Mouse (Mus musculus) heart, postnatal 0 days (tissue): ENCODE data around the gene Chrne. TPM values are rescaled to one million over a fixed set of nuclear protein-coding genes. Genes with fewer than 3 reads are reported as not detected.
A peak's percentile ranks its signal among the peaks of the same experiment; 100 is the strongest.

Experiments used
- ATAC-seq: fragments of 200-750 bp; cut with Nextera tagmentation; 2 replicates; pipeline ENCODE4 v1.8.0; 2017; ENCODE audit warnings: low read depth, moderate number of reproducible peaks, moderate library complexity; ENCODE audit not compliant: insufficient read depth
- DNase-seq: peaks from one replicate; pipeline ENCODE4 v3.0.0-alpha.2; 2016; ENCODE audit warnings: low spot score
- H3K27ac ChIP-seq: fragments of 300-500 bp; sonication (generic); 2 replicates; pipeline ENCODE4 v1.5.1; 2014; ENCODE audit warnings: low read depth, mild to moderate bottlenecking
- H3K27me3 ChIP-seq: fragments of 300-500 bp; sonication (generic); 2 replicates; pipeline ENCODE4 v1.6.1; 2014; ENCODE audit warnings: low read length, mixed read lengths; ENCODE audit not compliant: control insufficient read depth, insufficient read depth
- H3K36me3 ChIP-seq: fragments of 300-500 bp; sonication (generic); replicated peaks from 2 replicates; pipeline ENCODE4 v1.6.1; 2014; ENCODE audit warnings: low read length, mixed read lengths; ENCODE audit not compliant: control insufficient read depth, insufficient read depth
- H3K4me1 ChIP-seq: fragments of 300-500 bp; sonication (generic); 2 replicates; pipeline ENCODE4 v1.6.1; 2014; ENCODE audit warnings: antibody characterized with exemption; ENCODE audit not compliant: control insufficient read depth, insufficient read depth
- H3K4me2 ChIP-seq: fragments of 300-500 bp; sonication (generic); 2 replicates; pipeline ENCODE4 v1.6.1; 2014; ENCODE audit warnings: low read depth, mild to moderate bottlenecking, low read length, moderate library complexity
- H3K4me3 ChIP-seq: fragments of 300-500 bp; sonication (generic); 2 replicates; pipeline ENCODE4 v1.5.1; 2014; ENCODE audit warnings: low read depth, low read length
- H3K9ac ChIP-seq: fragments of 300-500 bp; sonication (generic); replicated peaks from 2 replicates; pipeline ENCODE4 v1.6.1; 2014; ENCODE audit warnings: low read depth, low read length, mixed read lengths
- H3K9me3 ChIP-seq: fragments of 300-500 bp; sonication (generic); replicated peaks from 2 replicates; pipeline ENCODE4 v1.6.1; 2016; ENCODE audit warnings: low read length; ENCODE audit not compliant: control insufficient read depth
- CTCF ChIP-seq: IDR thresholded peaks from 2 replicates; pipeline ENCODE4 v1.5.1; 2016; ENCODE audit warnings: antibody characterized with exemption, control low read depth, low read depth
- EP300 ChIP-seq: IDR thresholded peaks from 2 replicates; pipeline ENCODE4 v1.6.1; 2016; ENCODE audit warnings: antibody characterized with exemption, low read depth
- WGBS: fragments of 180-500 bp; shearing (Covaris S2); extraction: QIAGEN DNeasy Blood & Tissue Kit; methylation state at CpG from one replicate; pipeline ENCODE4 v1.1.7; 2014; 5-methylcytosine and 5-hydroxymethylcytosine counted together
- polyA plus RNA-seq: library from polyadenylated mRNA; unstranded; fragments of >200 nt; fragmentation: Nextera tagmentation; extraction: Ambion mirVana; gene quantifications from 2 replicates; pipeline ENCODE4 v1.2.1, GENCODE M21; 2015
- total RNA-seq: library from RNA; depleted of rRNA; stranded (reverse); fragments of >200 nt; gene quantifications from 2 replicates; pipeline ENCODE4 v1.2.3, GENCODE M21; 2014; ENCODE audit warnings: low replicate concordance

Gene Chrne
- total and polyA plus RNA-seq, 2 experiments from 2014 or later, result not detected

DNA sequence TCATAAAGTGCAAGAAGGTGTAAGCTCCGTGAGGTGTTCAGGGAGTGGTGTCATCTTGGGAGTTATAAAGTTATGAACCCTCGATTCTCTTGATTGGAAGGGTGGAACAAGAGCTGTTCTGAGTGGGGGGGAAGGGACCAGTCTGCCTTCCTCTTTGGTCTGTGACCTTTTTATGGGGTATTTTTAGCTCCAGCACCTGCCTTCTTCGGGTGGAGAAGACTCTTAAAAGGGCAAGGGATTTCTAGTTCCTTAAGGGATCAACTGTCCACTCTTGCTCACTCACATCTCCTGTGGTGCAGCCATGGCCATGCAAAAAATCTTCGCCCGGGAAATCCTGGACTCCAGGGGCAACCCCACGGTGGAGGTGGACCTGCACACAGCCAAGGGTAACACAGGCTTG is 38.6 kb upstream of the Chrne start:
- H3K4me2 ChIP-seq, result peak overlapping the region; percentile 75
- no peaks in the 10 kb centered on the region for H3K9me3 ChIP-seq
- H3K27ac ChIP-seq, result peak overlapping the region; percentile 100
- no peak for ATAC-seq
- H3K4me3 ChIP-seq, result peak overlapping the region; percentile 96
- DNase-seq, result no peak
- peaks cover 47% of the 10 kb centered on the region for H3K4me1 ChIP-seq
- H3K27me3 ChIP-seq, result no peaks in the 10 kb centered on the region
- peaks cover 35% of the 10 kb centered on the region for H3K36me3 ChIP-seq
- TF ChIP-seq EP300 (no peak), CTCF (no peak)
- peak overlapping the region; percentile 99 for H3K9ac ChIP-seq
- WGBS, result 32% methylated on average over 6 of the region's 6 CpGs

DNA sequence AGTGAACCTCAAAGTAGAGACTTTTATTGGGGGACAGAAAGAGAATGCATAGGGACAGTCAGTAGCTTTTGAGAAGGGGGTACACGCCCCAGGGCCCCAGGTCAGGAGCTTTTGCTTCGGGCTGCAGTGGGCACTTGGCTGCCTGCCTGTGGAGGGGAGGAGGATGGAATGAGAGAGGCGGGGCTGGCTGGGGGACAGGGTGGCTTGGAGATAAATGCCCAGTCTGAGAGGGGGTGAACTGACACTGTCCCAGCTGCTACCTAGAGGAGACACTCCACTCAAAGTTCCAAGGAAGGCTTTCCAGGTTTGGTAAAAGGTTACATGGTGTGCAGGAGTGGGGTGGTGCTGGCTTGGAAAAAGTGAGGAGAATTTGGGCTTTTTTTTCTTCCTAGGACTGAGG is 37.9 kb upstream of the Chrne start, which contains the start of gene Eno3:
TSS of gene Eno3 (plus strand) at position 239 of the 400 bp plus-strand sequence.
- H3K4me1 ChIP-seq, result peaks cover 47% of the 10 kb centered on the region
- H3K27ac ChIP-seq, result peak within 1 kb of the TSS; percentile 100
- H3K36me3 ChIP-seq, result peaks cover 35% of the 10 kb centered on the region
- peak; percentile 25 for ATAC-seq
- H3K27me3 ChIP-seq, result no peaks in the 10 kb centered on the region
- 19% methylated on average over 3 of the region's 3 CpGs for WGBS
- DNase-seq, result no peak
- H3K4me3 ChIP-seq, result peak within 1 kb of the TSS; percentile 96
- H3K9me3 ChIP-seq, result no peaks in the 10 kb centered on the region
- H3K9ac ChIP-seq, result peak within 1 kb of the TSS; percentile 99
- no peak; the same call in 1 of the 2 replicates for TF ChIP-seq EP300
- no peak for TF ChIP-seq CTCF
- peak within 1 kb of the TSS; percentile 75 for H3K4me2 ChIP-seq

DNA sequence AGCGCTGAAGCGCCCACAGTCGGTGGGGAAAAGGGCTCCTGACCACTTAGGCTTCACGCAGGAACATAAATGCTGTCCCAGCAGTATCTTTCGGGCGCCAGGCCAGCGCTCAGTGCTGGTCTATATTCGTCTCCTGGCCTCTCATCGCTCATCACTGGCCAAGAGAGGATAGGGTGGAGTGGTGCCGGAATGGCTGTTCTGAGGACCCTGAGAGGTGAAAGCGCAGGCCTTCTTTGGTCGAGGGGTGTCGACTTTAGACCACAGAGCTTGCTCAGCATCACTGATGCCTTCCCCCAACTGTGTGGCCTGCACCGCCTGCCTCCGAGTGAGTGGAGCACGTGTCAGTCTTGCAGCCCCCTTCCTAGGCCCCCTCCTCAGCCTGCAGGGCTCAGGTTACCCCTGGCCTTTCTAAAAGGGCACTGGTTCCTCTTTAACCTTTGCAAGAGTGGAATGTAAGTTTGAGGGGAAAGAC is 37.5 kb upstream of the Chrne start:
- peak overlapping the region; percentile 99; the same call in 1 of the 2 replicates for H3K9ac ChIP-seq

DNA sequence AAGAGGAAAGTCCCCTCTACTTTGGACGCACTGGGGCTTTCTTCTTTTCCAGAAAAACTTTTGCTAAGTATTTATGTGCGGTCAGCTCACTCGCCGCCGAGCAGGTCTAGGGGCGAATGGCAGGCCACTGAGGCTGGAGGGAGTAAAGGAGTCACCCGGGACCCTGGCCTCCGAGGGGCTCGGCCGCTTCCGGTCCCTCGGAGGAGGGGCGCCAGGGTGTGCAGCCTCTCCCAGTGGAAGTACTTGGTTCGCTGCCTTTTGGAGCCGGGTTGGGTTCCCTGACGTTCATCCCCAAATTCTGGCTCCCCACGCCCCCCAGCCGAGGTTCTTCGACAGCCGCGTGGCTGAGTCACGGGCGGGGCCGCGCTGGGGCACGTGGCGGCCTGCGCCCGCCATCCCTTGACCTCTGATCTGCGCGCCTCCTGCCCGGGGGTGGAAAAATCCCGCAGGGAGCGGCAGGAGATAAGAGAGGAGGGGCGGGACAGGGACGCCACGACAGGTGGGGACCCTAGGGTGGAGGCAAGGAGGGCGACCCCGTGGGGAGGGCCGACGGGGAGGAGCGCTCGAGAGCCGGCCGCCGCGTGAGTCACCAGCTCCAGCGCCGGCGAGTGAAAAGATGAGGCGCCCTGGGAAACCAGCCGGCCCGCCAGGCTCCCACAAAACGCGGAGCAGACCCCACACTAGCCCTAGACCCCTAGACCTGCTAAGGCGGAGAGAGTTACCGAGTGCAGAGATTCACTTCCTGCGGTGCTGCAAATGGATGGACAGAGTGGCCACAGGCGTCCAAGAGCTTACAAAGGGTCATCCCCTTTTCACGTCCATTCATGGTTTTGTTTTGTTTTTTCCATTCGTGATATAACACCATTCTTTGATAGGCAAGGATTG is 36.8 kb upstream of the Chrne start:
- H3K4me1 ChIP-seq, result peaks cover 41% of the 10 kb centered on the region
- no peaks in the 10 kb centered on the region for H3K27me3 ChIP-seq
- peak overlapping the region; percentile 75 for H3K4me2 ChIP-seq
- TF ChIP-seq EP300 (peak; percentile 39; the same call in 1 of the 2 replicates), CTCF (no peak)
- WGBS, result under 1% methylated on average over 61 of the region's 61 CpGs
- DNase-seq (no peak), ATAC-seq (no peak)
- H3K9me3 ChIP-seq, result no peaks in the 10 kb centered on the region
- peak overlapping the region; percentile 96 for H3K4me3 ChIP-seq
- peaks cover 36% of the 10 kb centered on the region for H3K36me3 ChIP-seq
- peak overlapping the region; percentile 99 for H3K9ac ChIP-seq
- peak overlapping the region; percentile 100 for H3K27ac ChIP-seq

More for the DNA sequence above, 37.5 kb upstream of the Chrne start:
- Histone ChIP-seq H3K4me1 (peaks cover 47% of the 10 kb centered on the region), H3K27me3 (no peaks in the 10 kb centered on the region), H3K36me3 (peaks cover 35% of the 10 kb centered on the region), H3K4me2 (peak overlapping the region; percentile 75), H3K4me3 (peak overlapping the region; percentile 96), H3K27ac (peak overlapping the region; percentile 100), H3K9me3 (no peaks in the 10 kb centered on the region)
- peak; percentile 83 for DNase-seq
- WGBS, result 8% methylated on average over 16 of the region's 16 CpGs
- peak; percentile 70 for ATAC-seq
- 0 out of 2 replicates have a peak, but pooled peaks have one; percentile 57 for TF ChIP-seq EP300
- peak; percentile 1; the same call in 1 of the 2 replicates for TF ChIP-seq CTCF

DNA sequence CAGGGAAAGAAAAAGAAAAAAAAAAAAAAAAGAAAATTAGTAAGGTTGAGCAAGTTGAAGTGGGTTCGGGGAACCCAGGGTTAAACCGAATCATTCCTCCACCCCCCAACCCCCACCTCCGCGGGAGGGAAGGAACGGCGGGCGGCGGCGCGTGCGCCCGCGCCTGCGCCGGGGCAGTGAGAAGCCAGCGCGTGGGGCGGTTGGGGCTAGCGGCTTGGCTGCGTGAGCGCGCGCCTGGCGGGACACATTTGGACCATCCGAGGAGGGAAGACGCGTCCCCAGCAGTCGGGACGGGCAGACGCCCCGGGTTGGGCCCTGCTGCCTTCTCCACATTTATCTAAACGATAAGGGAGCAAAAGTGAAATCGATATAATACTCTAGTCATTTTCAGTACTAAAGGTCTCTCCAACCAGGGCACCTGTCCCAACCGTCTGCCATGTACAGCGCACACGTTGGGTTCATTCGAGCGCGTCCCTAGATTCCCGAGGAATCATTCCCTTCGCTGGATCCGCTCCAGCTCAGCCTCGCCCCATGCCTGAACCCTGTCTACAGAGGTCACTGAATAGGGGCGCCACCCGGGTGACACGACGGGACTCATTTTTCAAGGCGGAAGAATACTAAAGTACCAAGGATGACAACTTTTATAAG is 36.0 kb upstream of the Chrne start:
- Histone ChIP-seq H3K36me3 (peaks cover 37% of the 10 kb centered on the region), H3K27ac (peak overlapping the region; percentile 100), H3K4me2 (peak overlapping the region; percentile 75), H3K9me3 (no peaks in the 10 kb centered on the region), H3K4me1 (peaks cover 36% of the 10 kb centered on the region), H3K9ac (peak overlapping the region; percentile 99), H3K27me3 (no peaks in the 10 kb centered on the region), H3K4me3 (peak overlapping the region; percentile 96)
- DNase-seq (peak; percentile 80), ATAC-seq (peak; percentile 58)
- TF ChIP-seq CTCF, result no peak
- no peak; the same call in 1 of the 2 replicates for TF ChIP-seq EP300
- 0% methylated on average over 48 of the region's 48 CpGs for WGBS
